Mouse (Mus musculus) layer of hippocampus, adult 8-10 months (tissue): Measurements from ENCODE around the gene Atg9b. TPM values are rescaled to one million over a fixed set of nuclear protein-coding genes. Genes with fewer than 3 reads are reported as not detected.
"Not testable (repeated sequence)": the region's sequence is repeated elsewhere in the genome, so short reads cannot be mapped to it uniquely, and the experiment has no call there.

Experiments used
- DNase-seq, 2 experiments: peaks; one replicate each; pipeline ENCODE4 v3.0.0; 2022; ENCODE audit warnings: low spot score in 2 of 2
- total RNA-seq, 4 experiments: library from RNA; stranded (reverse); gene quantifications; 2 replicates each; pipeline ENCODE4 v1.2.4; 2022

The Atg9b gene
- total RNA-seq, 4 experiments from 2014 or later, result 3.0 to 5.2 (median 4.0) TPM

GRCm38 (mm10) chr5:24405389-24405876, 13.5 kb upstream of the Atg9b start:
- DNase-seq, result no peak

- no peak for DNase-seq
Measured at GRCm38 (mm10) chr5:24404594-24405360, 12.8 kb upstream of the Atg9b start.

DNA sequence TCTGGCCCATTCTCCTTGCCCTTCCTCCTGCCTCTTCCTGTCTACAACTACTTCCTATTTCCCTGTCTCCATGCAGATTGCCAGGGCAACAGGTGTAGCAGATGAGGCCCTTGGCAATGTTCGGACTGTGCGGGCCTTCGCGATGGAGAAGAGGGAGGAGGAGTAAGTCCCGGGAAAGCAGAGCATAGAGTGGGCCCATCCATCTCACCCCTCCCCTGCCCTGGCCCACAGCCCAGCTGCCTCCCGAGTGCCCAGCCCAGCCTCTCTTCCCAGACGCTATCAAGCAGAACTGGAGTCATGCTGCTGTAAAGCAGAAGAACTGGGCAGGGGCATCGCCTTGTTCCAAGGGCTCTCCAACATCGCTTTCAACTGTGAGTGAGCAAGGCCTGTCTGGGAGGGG, 10.0 kb upstream of the Atg9b start:
- no peak for DNase-seq

- no peak for DNase-seq
Measured at GRCm38 (mm10) chr5:24400911-24401605, 9.1 kb upstream of the Atg9b start.

GRCm38 (mm10) chr5:24400362-24400761, 8.4 kb upstream of the Atg9b start:
- no peak for DNase-seq

- DNase-seq, result no peak
Measured at GRCm38 (mm10) chr5:24399686-24400085, 7.7 kb upstream of the Atg9b start.

DNA sequence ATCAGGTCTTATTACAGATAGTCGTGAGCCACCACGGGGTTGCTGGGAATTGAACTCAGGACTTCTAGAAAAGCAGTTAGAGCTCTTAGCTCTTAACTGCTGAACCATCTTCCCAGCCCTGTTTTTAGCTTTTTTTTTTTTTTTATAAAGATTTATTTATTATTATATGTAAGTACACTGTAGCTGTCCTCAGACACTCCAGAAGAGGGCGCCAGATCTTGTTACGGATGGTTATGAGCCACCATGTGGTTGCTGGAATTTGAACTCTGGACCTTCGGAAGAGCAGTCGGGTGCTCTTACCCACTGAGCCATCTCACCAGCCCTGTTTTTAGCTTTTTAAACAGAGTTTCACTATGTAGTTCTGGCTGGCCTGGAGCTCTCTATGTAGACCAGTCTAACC, 4.3 kb upstream of the Atg9b start:
- not testable (repeated sequence) for DNase-seq

- peak; percentile 96 to 97 for DNase-seq
Measured at GRCm38 (mm10) chr5:24394165-24394894, 2.4 kb upstream of the Atg9b start.

- DNase-seq, result peak; percentile 84 to 87
Measured at GRCm38 (mm10) chr5:24393392-24393997, 1.6 kb upstream of the Atg9b start, which contains the start of gene Abcb8. TSS of gene Abcb8 (plus strand) at chr5:24393663.

GRCm38 (mm10) chr5:24392724-24393123, 781 bp upstream of the Atg9b start:
- DNase-seq, result no peak

DNA sequence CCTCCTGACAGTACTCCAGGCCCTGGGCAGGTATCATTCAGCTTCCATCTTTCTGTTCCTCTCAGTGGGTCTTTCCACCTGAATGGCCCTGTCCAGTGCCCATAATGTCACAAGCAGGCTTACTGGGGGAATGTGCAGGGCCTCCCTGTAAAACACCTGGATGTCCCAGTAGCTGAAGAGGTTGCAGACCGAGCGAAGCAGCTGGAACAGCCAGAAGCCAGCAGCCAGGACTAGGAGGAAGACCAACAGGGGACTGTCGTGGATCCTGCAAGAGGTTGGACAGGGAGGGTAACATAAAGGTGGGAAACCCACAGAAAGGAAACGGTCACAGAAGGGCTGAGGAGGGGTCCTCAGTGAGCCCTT, 2.3 kb downstream of the Atg9b start:
- no peak for DNase-seq

DNA sequence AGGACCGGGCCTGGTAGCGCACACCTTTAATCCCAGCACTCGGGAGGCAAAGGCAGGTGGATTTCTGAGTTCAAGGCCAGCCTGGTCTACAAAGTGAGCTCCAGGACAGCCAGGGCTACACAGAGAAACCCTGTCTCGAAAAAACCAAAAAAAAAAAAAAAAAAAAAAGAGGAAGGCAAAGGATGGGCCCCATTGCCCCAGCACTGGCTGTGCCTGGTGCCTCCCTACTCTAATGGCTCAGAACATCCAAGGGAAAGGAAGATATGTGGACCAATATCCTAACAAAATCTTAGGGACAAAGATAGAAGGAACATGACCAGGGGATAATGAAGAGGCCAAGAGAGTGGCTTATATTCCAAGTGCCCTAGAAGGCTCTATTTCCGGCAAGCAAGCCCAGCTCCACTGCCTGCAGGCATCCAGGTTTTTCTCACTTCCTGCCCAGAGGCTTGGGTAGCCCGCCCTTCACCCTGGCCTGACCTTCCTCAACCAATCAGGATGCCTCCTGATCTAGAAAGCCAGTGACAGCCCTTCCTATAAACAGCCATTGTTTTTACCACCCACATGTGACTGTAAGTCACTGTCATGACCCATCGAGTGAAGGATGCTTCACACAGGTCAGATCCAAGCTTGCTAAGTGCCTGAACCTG, 2.8 kb downstream of the Atg9b start:
- DNase-seq, result no peak

DNA sequence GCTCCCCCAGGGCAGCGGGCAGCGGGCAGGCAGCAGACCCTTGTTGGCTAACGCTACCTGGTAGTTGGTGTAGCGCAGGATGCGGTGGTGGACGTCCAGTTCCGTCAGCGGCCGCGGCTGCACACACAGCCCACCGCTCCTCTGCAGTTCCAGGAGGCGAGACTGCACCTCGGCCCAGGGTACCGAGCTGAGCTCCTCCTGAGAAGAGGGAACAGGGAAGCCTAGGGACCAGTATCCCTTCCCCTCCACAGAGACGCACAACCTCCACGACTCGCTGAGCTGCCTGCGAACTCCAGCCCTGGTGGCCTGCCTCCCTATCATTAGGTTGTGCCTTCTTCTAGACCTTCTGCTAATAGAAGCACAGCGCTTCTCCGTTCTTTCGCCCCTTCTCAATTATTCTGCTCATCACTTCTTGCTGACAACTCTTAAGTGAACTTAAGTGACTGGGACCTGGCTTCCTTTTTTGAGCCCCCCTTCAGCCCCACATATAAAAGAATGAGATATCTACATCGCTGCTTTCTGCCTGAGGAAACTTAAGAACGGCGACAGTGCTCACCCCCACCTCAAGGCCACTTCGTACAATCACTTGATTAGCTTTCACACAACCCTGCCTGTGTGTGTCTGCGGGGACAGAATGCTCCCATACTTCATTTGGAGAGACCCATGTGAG, 3.6 kb downstream of the Atg9b start:
- no peak for DNase-seq

- peak; percentile 64 to 71 for DNase-seq
Measured at GRCm38 (mm10) chr5:24387264-24388241, 4.4 kb downstream of the Atg9b start.

- no peak for DNase-seq
Measured at GRCm38 (mm10) chr5:24385887-24386550, 5.9 kb downstream of the Atg9b start.

DNA sequence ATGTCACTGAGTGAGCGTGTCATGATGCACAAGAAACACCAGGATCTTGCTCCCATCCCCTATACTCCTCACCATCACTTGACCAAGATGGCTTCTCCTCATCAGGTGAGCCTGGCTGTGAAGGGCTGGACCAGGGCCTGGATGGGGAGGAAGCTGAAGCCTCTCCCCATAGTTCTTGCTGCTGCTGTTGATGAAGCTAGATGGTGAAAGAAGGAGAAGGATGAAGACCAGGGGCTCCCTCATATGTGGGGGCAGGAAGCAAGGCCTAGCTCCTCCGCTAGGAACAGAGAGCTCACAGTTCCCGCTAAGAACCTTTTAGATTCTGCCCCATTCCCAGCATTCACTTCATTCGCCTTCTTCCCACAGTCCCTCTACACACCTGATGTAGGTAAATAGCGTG, 6.6 kb downstream of the Atg9b start:
- DNase-seq, result no peak

DNA sequence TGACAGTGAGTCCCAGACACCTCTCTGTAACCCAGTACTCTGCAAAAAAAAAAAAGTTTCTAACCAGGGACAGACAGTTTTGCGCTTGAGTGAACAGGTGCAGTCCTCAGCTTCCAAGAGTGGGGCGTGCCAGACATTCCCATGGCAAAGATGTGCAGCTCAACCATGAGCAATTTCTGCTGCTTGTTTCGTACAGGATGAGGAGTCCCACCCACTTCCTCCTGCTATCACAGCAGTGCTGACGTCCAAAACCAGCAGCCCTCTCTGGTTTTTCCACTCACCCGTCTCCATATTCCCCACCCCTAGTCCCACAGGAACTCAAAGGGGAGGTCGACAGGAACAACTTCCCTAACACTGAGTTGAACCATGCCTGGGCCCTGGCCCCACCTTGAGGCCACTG, 7.5 kb downstream of the Atg9b start:
- peak in 1 of 2 experiments; percentile 51 for DNase-seq

GRCm38 (mm10) chr5:24383026-24383859, 8.7 kb downstream of the Atg9b start:
- DNase-seq, result peak; percentile 90 to 92
